Mouse (Mus musculus): ENCODE measurements around the gene Iqgap2. TPM values are rescaled to one million over a fixed set of nuclear protein-coding genes. Genes with fewer than 3 reads are reported as not detected.

Iqgap2 gene
- polyA plus RNA-seq, 1 experiment = 12.5 TPM

DNA sequence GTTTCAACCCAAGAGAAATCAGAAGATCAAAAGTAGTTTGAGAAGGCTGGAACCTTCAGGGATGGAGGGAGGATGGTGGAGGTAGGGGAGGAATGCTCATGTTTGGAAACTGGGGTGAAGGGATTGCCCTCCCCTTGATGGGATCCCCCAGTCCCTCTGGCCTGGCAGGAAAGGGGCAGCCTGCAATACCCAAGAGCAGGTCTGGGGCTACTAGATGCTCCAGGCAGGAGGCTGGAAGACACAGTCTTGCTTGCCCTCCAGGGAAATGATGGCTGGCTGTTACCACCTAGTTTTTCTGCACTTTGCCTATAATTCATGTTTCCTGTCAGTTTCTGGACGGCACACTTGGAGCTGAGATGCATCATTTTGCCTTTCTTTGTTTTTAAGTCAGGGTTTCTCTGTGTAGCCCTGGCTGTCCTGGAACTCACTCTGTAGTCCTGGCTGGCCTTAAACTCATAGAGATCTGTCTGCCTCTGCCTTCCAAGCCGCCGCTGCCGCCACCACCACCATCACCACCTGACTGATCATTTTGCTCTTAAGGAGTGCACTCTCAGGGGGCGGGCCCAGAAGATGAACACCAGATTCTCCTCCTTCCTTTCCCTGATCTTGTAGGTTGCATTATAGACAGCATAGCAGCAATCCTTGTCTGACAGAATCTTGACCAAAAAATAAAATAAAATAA lies 313.6 kb downstream of the Iqgap2 start:
- no peaks in the 10 kb centered on the region for H3K36me3 ChIP-seq (ENCODE audit: control insufficient read depth, insufficient read depth, low read length)
- no peak overlapping the region for H3K27ac ChIP-seq (ENCODE audit: insufficient read depth, low read depth, low read length)
- H3K27me3 ChIP-seq (replicated peaks; ENCODE audit: control insufficient read depth, insufficient read depth, low read length) = no peaks in the 10 kb centered on the region
- no peak for DNase-seq
- H3K4me3 ChIP-seq (ENCODE audit: insufficient read depth, low read depth, low read length) = no peak overlapping the region
- no peak for TF ChIP-seq CTCF (conservative IDR thresholded peaks at IDR 0.05; ENCODE audit: insufficient read depth, insufficient read length, low read depth, low read length)
- no peak for TF ChIP-seq POLR2A (IDR thresholded peaks at IDR 0.05; ENCODE audit: low read depth, low read length)
- WGBS = 88% methylated on average over 5 of the region's 5 CpGs
- H3K4me1 ChIP-seq (ENCODE audit: control insufficient read depth, insufficient read depth, low read length) = no peaks in the 10 kb centered on the region

Other genes with a start within 250 kb of the Iqgap2 start
- gene F2rl2, start 195.1 kb downstream of the Iqgap2 start, polyA plus RNA-seq (2012; rRNA removed) = 0.20 and 0.28 TPM in 2 replicates
- gene Gm20075, start 189.5 kb upstream of the Iqgap2 start, polyA plus RNA-seq (2012; rRNA removed) = 0.23 and 0.59 TPM in 2 replicates
- not detected in 2 replicates for gene Gm17190, start 190.1 kb upstream of the Iqgap2 start, polyA plus RNA-seq (2012; rRNA removed)
- 0.19 and 0.48 TPM in 2 replicates for gene Sv2c, start 240.7 kb upstream of the Iqgap2 start, polyA plus RNA-seq (2012; rRNA removed)